Mouse (Mus musculus) embryonic fibroblast, embryonic 13.5 days (primary cell): Measurements from ENCODE around the gene Vmn2r62.
"Not testable (repeated sequence)": the region's sequence is repeated elsewhere in the genome, so short reads cannot be mapped to it uniquely, and the experiment has no call there.

ENCODE experiments used
- CTCF ChIP-seq: IDR thresholded peaks from 2 replicates; pipeline ENCODE4 v1.5.1; 2011; ENCODE audit warnings: mild to moderate bottlenecking, control low read depth, low read length, moderate library complexity, borderline replicate concordance; ENCODE audit not compliant: insufficient read depth
- POLR2A ChIP-seq: IDR thresholded peaks from 2 replicates; pipeline ENCODE4 v1.6.1; 2011; ENCODE audit warnings: low read depth, mild to moderate bottlenecking, control low read depth, low read length, moderate library complexity

- TF ChIP-seq CTCF, POLR2A: not testable (repeated sequence)
Observed at GRCm38 (mm10) chr7:42726917-42727316, 66.4 kb downstream of the Vmn2r62 start, which contains the start of gene Gm17067.
